Mouse (Mus musculus): ENCODE measurements around the gene Tmem243. TPM values are rescaled to one million over a fixed set of nuclear protein-coding genes. Genes with fewer than 3 reads are reported as not detected.
"Not testable (repeated sequence)": the region's sequence is repeated elsewhere in the genome, so short reads cannot be mapped to it uniquely, and the experiment has no call there.

Tmem243 gene
- total RNA-seq, 2 experiments from 2014 or later = 9.9 to 11.7 TPM

DNA sequence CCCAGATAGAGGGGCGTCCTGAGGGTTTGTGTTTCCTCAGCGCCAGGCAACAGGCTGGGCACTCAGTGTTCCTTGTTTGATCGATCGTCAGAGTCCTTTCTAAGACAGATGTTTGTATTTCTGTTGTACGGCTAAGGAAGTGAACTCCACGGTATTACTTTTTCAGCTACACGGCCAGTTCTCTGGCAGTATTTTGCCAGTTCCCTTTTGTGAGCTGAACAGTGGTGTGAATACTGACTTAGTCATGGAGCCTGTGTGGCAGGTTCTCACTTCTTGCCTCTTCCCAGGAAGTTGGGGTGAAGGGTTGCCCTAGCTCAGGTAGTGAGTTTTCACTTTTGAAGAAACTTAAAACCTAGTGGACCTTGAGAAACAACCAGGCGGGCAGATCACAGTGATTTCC, 3.5 kb downstream of the Tmem243 start:
- no peak for DNase-seq (ENCODE audit: low spot score in 2 of 2)

DNA sequence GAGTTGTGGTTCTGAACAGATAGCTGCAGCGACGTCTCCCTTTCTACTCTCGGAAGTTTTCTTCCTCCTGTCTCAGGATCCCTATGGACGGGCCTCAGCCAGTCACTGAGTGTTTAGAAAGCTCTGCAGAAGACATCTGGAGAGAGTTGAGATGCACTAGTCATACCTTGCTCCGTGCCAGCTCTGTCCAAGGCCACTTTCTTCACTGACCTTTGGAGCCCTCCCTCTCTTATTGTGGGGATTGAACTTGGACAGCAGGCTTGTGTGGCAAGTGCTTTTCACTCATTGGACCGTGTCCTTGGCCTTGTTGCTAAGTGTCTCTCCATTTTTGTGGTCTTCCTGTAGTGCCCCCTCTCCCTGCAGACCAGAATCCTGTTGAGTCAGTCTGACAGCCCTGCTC, 6.3 kb downstream of the Tmem243 start:
- no peak for DNase-seq (ENCODE audit: low spot score in 2 of 2)

DNA sequence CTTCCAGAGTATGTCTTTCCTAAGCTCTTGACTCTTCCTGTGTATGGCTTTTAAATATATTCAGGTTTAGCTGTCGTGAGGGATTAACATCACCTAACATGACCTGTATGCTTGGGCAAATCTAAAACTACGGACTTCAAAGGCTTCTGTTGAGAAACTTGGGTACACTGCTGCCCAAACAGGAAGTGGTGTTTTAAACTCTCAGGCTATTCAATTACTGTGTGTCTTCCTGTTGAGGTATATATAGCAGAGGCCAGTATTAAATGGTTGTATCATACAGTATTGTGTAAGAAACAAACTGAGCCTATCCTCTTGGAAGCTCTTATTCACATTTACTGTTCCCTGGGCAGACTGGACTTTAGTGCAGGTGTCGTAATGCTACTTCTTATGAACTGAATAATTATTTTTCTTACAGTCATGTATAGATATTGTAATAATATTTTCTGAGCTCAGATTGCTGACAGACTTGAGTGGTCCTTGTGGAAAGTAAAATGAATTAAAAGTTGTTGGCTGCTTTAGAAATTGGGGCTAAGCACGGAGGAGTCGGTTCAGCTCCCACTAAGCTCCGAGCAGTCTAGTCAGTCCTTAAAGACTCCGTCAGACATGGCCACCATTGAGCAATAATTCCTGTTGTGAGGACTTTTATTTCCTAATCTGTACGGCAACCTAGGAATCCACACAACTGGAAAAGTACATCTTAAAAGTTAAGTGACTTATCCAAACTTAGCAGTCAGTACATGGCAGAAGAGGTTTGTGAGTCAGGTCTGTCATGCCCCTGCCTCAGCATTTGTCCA, 7.0 kb downstream of the Tmem243 start:
- no peak for DNase-seq (ENCODE audit: low spot score in 2 of 2)

DNA sequence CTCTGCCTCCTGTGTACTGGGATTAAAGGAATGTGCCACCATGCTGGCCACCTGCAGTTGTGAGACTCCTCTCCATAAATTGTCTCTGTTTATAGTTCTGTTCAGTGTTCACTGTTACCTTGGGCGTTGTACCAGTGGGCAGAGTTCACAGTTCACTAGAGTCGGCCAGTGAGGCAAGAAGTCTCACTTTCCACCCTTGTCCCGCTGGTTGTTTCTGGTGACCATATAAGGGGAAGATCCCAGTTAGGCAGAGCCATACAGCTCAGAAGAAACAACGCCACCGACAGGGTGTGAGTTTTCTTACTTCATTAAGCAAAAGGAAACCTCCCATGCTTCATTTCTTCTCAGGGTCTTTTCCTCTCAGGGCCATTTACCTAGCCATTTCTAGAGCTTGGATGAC, 8.0 kb downstream of the Tmem243 start:
- DNase-seq (ENCODE audit: low spot score in 2 of 2) = no peak

DNA sequence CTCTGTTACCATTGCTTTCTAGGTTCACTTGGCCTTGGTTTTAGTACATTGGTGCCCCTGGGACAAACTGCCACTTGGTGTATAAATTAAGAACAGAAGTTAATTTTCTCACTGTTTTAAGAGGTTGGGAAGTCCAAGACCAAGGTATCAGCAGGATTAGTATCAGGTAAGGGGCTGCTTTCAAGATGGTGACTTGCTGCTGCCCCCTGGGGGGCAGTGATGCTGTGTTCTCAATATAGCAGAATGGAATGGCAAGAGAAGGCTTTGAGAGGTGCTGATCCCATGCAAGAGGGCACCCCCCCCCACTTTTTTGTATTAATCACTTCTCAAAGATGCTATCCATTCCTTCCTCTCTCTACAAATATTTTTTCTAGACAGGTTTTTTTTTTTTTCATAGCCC, 9.1 kb downstream of the Tmem243 start:
- no peak for DNase-seq (ENCODE audit: low spot score in 2 of 2)

DNA sequence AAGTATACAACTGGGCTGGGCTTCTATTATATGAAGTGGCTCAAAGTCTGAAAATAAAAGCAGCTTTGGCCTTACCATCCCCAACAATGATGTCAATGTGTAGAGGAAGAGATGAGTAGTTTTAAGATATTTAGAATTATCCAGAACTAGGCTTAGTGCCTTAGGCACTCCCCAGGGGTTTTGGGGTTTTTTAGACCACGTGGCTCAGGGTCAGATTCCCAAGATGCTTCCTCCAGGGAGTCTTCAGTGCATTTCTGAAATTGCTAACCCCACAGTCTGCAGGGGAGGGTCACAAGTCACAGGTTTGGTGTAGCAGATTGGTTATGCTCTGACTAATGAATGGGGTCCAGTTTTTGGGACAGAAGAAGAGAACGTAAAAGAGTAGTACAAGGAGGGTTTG, 10.8 kb downstream of the Tmem243 start:
- DNase-seq (ENCODE audit: low spot score in 2 of 2) = no peak

DNA sequence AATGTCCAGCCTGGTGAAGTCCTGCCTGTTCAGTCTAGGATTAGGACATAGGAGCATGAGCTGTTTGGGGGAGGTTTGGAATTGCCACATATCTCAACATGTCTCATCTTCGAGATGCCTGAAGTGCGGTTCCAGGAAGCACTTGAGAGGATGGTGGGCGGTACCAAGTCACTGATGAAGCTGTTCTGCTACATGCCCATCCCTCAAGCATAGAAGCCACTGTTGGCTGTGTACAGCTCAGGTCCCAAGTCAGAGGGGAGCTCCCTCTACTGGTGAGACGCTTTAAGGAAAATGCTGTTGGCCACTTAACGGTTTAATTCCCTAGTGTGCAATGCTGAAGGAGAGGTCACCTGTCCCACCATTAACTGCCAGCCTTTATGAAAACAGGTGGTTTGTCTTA, 11.3 kb downstream of the Tmem243 start:
- peak in 1 of 2 experiments; percentile 68 for DNase-seq (ENCODE audit: low spot score in 2 of 2)

DNA sequence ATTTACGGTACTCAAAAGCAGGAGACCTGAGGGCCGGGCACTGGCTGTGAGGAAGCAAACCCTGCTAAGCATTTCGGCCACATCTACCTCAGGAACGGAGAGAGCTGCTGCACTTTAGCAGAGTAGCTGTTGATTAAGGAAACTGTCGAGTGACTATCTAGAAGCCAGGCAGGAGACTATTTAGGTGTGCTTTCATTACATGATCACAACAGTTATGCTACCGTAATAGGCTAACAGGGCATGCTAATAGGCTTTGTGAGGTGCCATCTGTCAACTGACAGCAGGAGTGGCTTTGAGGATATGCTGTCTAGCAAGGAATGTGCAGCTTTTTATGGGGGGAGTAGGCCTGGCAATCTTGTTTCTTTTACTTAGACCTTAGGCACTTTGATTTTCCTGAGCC, 13.7 kb downstream of the Tmem243 start:
- peak in 1 of 2 experiments; percentile 18 for DNase-seq (ENCODE audit: low spot score in 2 of 2)

DNA sequence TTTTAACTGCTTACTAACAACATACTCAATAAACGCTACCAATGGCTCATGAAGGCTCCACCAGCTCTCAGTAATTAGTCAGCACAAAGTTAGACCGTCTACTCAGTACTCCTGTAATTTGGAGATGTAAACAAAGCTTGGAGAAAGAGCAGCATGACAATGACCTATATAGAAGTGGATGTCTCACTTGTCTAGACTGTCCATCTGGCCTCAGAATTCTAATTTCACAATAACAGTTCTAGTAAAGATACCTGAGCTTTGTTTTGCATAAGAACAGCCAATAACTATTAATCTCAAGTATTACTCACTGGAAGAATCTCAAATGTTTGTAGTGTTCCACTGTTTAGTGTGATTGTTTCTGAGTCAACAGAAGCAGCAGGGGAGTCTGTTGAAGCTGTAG, 23.7 kb downstream of the Tmem243 start:
- no peak for DNase-seq (ENCODE audit: low spot score in 2 of 2)

DNA sequence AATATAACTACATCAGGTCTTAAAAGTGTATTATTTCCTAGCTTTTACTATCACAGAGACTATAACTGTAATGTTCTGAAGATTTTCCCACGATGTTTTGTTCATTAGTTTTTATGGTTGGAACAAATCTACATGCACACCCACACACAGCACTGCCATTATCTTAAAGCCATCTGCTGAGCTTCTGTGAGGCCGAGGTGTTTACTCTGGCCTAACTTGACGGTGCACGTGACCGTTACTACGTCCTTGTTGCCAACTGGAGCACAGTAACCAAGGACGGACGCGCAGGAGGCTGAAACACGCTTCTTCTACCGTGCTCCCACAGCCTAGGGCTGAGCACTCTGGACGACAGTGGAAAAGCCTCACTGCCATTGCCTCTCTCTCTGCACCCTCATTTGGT, 28.1 kb downstream of the Tmem243 start:
- peak; percentile 58 to 81 for DNase-seq (ENCODE audit: low spot score in 2 of 2)

DNA sequence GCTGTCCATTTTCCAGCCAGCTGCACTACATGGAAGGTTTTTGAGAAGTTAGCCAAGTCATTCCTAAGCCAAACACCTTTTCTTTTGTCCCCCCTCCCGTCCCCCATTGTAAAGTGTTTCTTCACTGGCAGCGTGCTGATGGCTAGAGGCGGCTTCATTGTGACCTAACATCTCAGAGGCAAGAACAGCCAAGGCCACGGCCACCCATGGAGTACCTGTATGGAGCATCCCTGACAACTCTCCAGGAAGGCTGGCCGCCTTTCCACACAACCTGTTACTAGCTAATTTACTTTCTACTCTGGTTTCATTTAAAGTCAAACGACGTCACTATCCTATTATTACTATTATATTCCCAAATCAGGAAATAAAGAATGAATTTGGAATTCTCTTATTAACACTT, 31.3 kb downstream of the Tmem243 start:
- DNase-seq (ENCODE audit: low spot score in 2 of 2) = no peak

DNA sequence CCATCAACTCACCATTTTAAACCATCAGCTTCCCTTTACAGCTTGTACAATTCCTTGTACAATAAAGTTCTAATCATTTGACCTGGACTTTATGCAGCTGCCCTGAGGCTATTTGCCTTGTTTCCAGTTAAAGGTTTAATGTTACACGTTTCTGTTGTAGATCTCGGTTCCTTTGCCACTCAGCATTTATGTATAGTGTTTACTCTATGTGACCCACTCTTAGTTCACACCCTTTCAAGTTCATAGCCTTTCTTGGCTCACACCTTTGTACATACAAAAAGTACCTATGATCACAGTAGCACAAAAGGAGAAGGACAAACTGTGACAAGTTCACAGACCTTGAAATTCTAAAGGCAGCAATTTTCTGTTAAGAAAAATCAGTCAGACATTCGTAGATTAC, 35.1 kb downstream of the Tmem243 start:
- no peak for DNase-seq (ENCODE audit: low spot score in 2 of 2)

DNA sequence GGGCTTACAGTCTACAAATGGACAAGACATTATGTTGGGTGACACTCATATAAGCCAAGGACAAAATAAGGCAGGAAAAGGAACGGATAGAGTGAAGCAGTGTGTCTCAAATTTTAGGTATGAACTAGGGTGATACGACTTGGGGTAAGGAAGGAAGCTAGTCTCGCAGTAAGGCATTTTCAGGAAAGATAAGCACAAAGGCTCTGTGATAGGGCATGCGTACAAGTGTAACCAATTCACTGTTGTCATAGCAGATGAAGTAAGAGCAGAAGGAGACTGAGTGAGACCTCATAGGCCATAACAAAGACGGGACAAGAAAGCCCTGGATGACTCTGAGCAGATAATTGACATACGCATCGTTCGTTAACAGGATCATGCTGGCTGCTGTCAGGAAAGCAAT, 40.3 kb downstream of the Tmem243 start:
- DNase-seq (ENCODE audit: low spot score in 2 of 2) = no peak

DNA sequence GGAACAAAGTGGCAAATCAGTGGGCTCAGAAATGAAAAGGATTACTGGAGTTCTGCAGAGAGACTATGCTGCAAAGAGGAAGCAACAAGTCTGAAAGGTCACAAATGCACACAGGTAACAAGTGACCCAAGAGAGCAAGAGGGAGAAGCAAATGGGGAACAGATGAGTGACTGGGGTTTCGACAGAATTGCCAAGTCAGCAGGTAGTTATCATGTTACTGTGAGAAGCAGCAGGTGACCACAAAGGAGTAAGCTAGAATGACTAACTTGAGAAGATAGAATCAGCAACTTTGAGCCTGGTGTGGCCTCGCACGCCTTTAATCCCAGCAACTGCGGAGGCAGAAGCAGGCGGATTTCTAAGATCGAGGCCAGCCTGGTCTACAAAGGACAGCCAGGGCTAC, 41.9 kb downstream of the Tmem243 start:
- no peak for DNase-seq (ENCODE audit: low spot score in 2 of 2)

DNA sequence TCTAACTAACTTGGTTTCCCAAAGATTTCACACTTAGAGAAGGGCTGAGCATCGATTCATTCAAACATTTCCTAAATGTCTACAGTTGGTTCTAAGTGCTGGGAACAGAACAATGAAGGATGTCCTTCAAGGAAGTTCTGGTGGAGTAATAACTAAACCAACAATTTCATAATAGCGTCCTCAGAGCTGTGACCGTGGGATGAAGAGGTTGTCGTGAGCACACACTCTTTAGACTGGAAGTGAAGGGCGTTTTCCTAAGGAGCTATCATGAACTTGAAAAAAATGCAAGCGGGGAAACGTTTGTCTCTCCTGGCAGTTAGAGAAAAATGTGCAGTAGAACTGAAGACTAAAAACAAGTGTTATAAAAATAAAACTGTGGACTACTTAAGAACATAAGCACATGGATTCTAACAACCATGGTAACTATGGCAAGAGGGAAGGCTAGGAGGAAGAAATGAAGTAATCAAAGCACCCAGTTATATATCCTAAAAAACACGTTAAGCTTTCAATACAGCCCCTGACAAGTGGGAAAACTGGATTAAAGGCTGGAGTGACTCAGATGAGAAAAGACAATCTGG, 48.9 kb downstream of the Tmem243 start:
- no peak for DNase-seq (ENCODE audit: low spot score in 2 of 2)

DNA sequence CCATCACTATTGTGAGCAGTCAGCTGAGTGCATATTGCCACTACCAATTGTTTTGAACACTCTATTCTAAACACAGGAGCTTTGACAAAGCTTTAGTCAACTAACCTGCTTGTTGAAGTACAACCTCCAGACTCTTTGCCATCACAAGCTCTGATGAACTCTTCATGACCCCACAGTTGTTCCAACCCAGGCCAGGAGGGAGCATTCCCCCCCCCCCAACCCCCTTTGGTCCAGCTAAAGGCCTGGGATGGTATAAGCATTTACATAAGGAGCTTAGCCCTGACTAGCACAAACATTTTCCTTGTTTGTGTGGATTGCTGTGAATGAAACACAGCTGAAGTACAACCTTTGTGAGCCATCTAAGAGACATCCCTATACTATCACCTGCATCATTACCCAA, 56.3 kb downstream of the Tmem243 start:
- DNase-seq (ENCODE audit: low spot score in 2 of 2) = no peak

DNA sequence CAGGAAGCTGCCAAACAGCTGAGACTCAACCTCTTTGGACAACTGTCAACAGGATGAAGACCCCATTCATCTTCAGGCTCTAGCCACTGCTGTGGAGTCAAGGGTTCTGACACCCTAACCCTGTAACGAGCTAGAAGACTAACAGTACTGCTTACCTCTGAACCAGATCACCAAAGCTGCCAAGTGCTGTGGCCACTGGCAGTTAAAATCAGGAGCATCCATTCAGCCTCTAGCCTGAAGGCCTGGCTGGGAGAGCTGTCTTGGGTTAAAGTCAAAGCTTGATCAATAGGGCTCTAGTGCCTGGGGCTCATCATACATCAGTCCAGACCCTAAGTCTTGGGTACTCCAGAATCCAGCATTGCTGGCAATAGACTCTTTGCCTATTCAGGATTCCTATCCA, 56.9 kb downstream of the Tmem243 start:
- no peak for DNase-seq (ENCODE audit: low spot score in 2 of 2)

DNA sequence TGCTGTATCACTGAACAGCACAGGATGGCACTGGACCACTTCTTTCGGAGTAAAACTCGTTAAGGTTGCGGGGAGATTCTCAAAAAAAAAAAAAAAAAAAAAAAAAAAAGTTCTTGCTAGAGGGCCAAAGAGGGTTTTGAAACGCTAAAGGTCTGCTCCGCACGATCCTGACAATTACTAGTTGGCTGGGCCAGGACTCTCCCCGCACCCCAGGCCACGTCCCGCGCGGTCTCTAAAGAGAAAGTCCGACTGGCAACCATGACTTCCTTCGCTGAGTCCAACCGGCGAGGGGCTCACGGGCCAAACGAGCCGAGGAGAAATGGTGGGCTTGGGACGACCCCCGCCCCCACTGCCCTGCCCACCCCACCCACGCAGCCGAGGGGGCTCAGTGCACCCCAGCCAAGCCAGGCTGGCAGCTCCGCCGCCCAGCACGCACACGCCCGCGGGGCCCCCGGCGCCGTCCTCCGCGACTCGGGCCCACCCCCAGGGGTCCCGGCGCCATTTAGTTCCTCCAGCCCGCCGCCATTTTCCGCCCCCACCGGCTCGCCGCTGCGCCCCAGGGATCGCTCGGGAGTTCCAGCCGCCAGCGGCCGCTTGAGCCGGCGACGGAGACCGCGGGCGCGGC, 60.5 kb downstream of the Tmem243 start:
- DNase-seq (ENCODE audit: low spot score in 2 of 2) = peak in 1 of 2 experiments; percentile 29

DNA sequence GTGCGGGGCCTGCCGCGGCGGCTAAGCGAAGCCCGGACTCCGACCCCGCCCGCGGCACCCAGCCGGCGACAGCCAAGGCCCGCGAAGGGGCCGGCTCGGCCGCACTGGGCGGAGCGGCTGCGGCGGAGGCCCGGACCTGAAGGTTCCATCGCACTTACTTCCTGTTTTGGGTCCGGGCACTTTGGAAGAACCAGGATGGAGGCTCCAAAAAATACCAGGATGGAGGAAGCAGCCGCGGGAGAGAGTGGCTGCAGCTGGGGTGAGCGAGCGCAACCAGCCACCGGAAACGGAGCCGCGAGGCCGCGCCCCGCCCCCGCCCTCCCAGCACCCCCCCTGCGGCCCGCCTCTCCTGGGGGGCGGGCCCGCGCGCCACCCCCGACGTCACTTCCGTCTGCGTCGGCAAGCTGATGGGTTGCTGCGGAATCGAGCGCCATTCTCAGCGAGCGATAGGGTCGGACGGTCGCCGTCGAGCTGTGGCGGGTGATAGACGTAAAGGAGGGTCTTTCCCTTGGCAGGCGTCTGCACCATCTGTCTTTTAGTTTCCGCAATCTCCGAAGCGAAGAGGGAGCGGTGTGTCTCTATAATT, 61.1 kb downstream of the Tmem243 start, which contains the start of gene Dmtf1:
TSS of gene Dmtf1 (minus strand) at position 321 of the 586 bp plus-strand sequence.
- peak; percentile 89 to 94 for DNase-seq (ENCODE audit: low spot score in 2 of 2)

DNA sequence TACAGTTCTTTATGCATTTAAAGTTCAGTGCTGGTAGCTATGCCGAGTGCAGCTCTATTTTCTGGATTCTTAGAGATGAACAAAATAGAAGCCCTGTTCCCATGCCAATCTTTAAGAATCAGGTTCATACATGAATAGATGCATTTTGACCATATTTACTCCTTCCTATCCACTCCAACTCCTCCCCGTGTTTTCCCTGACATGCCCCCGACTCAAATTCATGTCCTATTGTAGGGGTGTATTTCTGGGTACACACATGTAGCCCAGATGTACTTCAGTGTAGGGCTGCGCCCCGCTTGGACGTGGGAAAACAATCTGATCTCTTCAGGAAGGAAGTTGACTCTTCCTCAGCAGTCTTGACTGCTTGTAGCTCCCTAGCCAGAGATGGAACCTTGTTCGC, 61.6 kb downstream of the Tmem243 start:
- DNase-seq (ENCODE audit: low spot score in 2 of 2) = no peak

DNA sequence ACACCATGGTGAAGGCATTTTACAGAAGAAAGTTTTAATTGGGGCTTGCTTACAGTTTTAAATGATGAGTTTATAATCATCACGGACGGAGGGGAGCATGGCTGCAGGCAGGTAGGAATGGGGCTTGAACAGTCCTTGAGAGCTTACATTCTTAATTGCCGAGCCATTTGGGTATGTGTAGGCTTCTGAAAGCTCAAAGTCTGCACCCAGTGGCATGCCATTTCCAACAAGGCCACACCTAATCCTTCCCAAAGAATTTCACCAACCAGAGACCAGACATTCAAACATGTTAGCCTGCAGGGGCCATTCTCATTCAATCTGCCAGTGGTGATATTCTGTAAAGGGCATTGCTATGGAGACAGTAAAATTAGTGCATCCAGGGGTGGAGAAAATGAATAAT, 62.9 kb downstream of the Tmem243 start:
- DNase-seq (ENCODE audit: low spot score in 2 of 2) = no peak

DNA sequence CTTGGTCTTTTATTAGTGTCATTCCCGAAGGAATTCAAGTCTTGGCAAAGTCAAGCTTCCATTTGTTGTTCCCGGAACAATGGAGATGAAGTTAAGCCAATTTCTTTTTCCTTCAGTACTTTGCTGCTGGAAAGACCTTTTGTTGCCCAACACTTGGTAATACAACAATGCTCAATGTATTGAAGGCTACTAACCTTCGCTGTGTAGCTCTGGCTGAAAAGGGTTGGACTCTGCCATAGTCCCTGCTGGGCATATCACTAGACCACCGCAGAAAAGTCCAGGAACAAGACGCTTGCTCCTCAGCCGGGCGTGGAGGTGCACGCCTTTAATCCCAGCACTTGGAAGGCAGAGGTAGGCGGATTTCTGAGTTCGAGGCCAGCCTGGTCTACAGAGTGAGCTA, 64.7 kb downstream of the Tmem243 start:
- not testable (repeated sequence) for DNase-seq (ENCODE audit: low spot score in 2 of 2)
